Mouse (Mus musculus): ENCODE results near the gene H2-T24. TPM values are rescaled to one million over a fixed set of nuclear protein-coding genes. Genes with fewer than 3 reads are reported as not detected.
A peak's percentile ranks its signal among the peaks of the same experiment; 100 is the strongest.

H2-T24 gene
- polyA plus RNA-seq, 1 experiment from 2014 or later, result 3.7 TPM

- Histone ChIP-seq H3K4me3 (replicated peaks) (no peak overlapping the region), H3K9me3 (replicated peaks) (no peaks in the 10 kb centered on the region), H3K9ac (no peak overlapping the region), H3K4me2 (replicated peaks) (no peak overlapping the region), H3K4me1 (peaks cover 17% of the 10 kb centered on the region), H3K36me3 (no peaks in the 10 kb centered on the region), H3K27me3 (no peaks in the 10 kb centered on the region), H3K27ac (replicated peaks) (no peak overlapping the region)
- WGBS, result 79% methylated on average over 7 of the region's 7 CpGs
- no peak for ATAC-seq (ENCODE audit: insufficient number of reproducible peaks, low FRiP score, low TSS enrichment, low read depth)
Observed at GRCm38 (mm10) chr17:35999356-35999755, 21.0 kb downstream of the H2-T24 start.

- no peaks in the 10 kb centered on the region for H3K27me3 ChIP-seq
- H3K4me3 ChIP-seq (replicated peaks), result no peak overlapping the region
- H3K4me1 ChIP-seq, result peaks cover 17% of the 10 kb centered on the region
- no peak for ATAC-seq (ENCODE audit: insufficient number of reproducible peaks, low FRiP score, low TSS enrichment, low read depth)
- H3K36me3 ChIP-seq, result no peaks in the 10 kb centered on the region
- no peak overlapping the region for H3K4me2 ChIP-seq (replicated peaks)
- no peak overlapping the region for H3K9ac ChIP-seq
- H3K9me3 ChIP-seq (replicated peaks), result no peaks in the 10 kb centered on the region
- 88% methylated on average over 6 of the region's 6 CpGs for WGBS
- no peak overlapping the region for H3K27ac ChIP-seq (replicated peaks)
Observed at GRCm38 (mm10) chr17:35998545-35999305, 21.6 kb downstream of the H2-T24 start.

GRCm38 (mm10) chr17:35997713-35998510, 22.4 kb downstream of the H2-T24 start:
- ATAC-seq (ENCODE audit: insufficient number of reproducible peaks, low FRiP score, low TSS enrichment, low read depth), result no peak
- Histone ChIP-seq H3K36me3 (no peaks in the 10 kb centered on the region), H3K4me2 (replicated peaks) (no peak overlapping the region), H3K4me1 (peaks cover 17% of the 10 kb centered on the region), H3K4me3 (replicated peaks) (no peak overlapping the region), H3K9me3 (replicated peaks) (no peaks in the 10 kb centered on the region), H3K27ac (replicated peaks) (no peak overlapping the region), H3K27me3 (no peaks in the 10 kb centered on the region), H3K9ac (no peak overlapping the region)
- WGBS, result 48% methylated on average over 12 of the region's 12 CpGs

- Histone ChIP-seq H3K9me3 (replicated peaks) (no peaks in the 10 kb centered on the region), H3K4me1 (peaks cover 17% of the 10 kb centered on the region), H3K4me2 (replicated peaks) (no peak overlapping the region), H3K27me3 (no peaks in the 10 kb centered on the region), H3K4me3 (replicated peaks) (no peak overlapping the region), H3K36me3 (no peaks in the 10 kb centered on the region), H3K27ac (replicated peaks) (no peak overlapping the region), H3K9ac (no peak overlapping the region)
- WGBS, result 4% methylated on average over 11 of the region's 11 CpGs
- peak; percentile 71 for ATAC-seq (ENCODE audit: insufficient number of reproducible peaks, low FRiP score, low TSS enrichment, low read depth)
Observed at GRCm38 (mm10) chr17:35996949-35997348, 23.4 kb downstream of the H2-T24 start.

GRCm38 (mm10) chr17:35994879-35995240, 25.5 kb downstream of the H2-T24 start:
- H3K4me1 ChIP-seq, result peaks cover 17% of the 10 kb centered on the region
- peak overlapping the region; percentile 54 for H3K9ac ChIP-seq
- no peaks in the 10 kb centered on the region for H3K27me3 ChIP-seq
- peak overlapping the region; percentile 75; the same call in 1 of the 2 replicates for H3K27ac ChIP-seq (replicated peaks)
- no peak for ATAC-seq (ENCODE audit: insufficient number of reproducible peaks, low FRiP score, low TSS enrichment, low read depth)
- WGBS, result 2% methylated on average over 14 of the region's 14 CpGs
- H3K36me3 ChIP-seq, result no peaks in the 10 kb centered on the region
- peak overlapping the region; percentile 64 for H3K4me3 ChIP-seq (replicated peaks)
- H3K9me3 ChIP-seq (replicated peaks), result no peaks in the 10 kb centered on the region
- peak overlapping the region; percentile 62 for H3K4me2 ChIP-seq (replicated peaks)

- peaks cover 5% of the 10 kb centered on the region for H3K36me3 ChIP-seq
- peaks cover 17% of the 10 kb centered on the region for H3K4me1 ChIP-seq
- ATAC-seq (ENCODE audit: insufficient number of reproducible peaks, low FRiP score, low TSS enrichment, low read depth), result peak; percentile 79
- H3K9me3 ChIP-seq (replicated peaks), result no peaks in the 10 kb centered on the region
- H3K4me2 ChIP-seq (replicated peaks), result peak overlapping the region; percentile 62
- no peaks in the 10 kb centered on the region for H3K27me3 ChIP-seq
- peak overlapping the region; percentile 75 for H3K27ac ChIP-seq (replicated peaks)
- H3K9ac ChIP-seq, result peak overlapping the region; percentile 54
- peak overlapping the region; percentile 64 for H3K4me3 ChIP-seq (replicated peaks)
- 2% methylated on average over 31 of the region's 31 CpGs for WGBS
Observed at GRCm38 (mm10) chr17:35994175-35994878, 26.0 kb downstream of the H2-T24 start.

GRCm38 (mm10) chr17:35993675-35994074, 26.7 kb downstream of the H2-T24 start:
- H3K9ac ChIP-seq, result no peak overlapping the region
- H3K27ac ChIP-seq (replicated peaks), result no peak overlapping the region
- H3K27me3 ChIP-seq, result no peaks in the 10 kb centered on the region
- H3K36me3 ChIP-seq, result peaks cover 11% of the 10 kb centered on the region
- peak; percentile 69 for ATAC-seq (ENCODE audit: insufficient number of reproducible peaks, low FRiP score, low TSS enrichment, low read depth)
- H3K9me3 ChIP-seq (replicated peaks), result no peaks in the 10 kb centered on the region
- H3K4me3 ChIP-seq (replicated peaks), result peak overlapping the region; percentile 64
- WGBS, result 6% methylated on average over 17 of the region's 17 CpGs
- H3K4me2 ChIP-seq (replicated peaks), result peak overlapping the region; percentile 62
- peaks cover 17% of the 10 kb centered on the region for H3K4me1 ChIP-seq

GRCm38 (mm10) chr17:35991781-35992180, 28.6 kb downstream of the H2-T24 start:
- Histone ChIP-seq H3K4me3 (replicated peaks) (no peak overlapping the region), H3K27ac (replicated peaks) (no peak overlapping the region), H3K9me3 (replicated peaks) (no peaks in the 10 kb centered on the region), H3K36me3 (peaks cover 29% of the 10 kb centered on the region), H3K4me1 (peaks cover 9% of the 10 kb centered on the region), H3K9ac (no peak overlapping the region), H3K4me2 (replicated peaks) (no peak overlapping the region), H3K27me3 (no peaks in the 10 kb centered on the region)
- no peak for ATAC-seq (ENCODE audit: insufficient number of reproducible peaks, low FRiP score, low TSS enrichment, low read depth)
- WGBS, result 43% methylated on average over 10 of the region's 10 CpGs

- H3K4me3 ChIP-seq (replicated peaks), result 0 out of 2 replicates have a peak overlapping the region, but pooled peaks have one; percentile 1
- peaks cover 46% of the 10 kb centered on the region for H3K36me3 ChIP-seq
- WGBS, result 85% methylated on average over 9 of the region's 9 CpGs
- H3K4me2 ChIP-seq (replicated peaks), result no peak overlapping the region
- H3K27ac ChIP-seq (replicated peaks), result no peak overlapping the region
- no peak for ATAC-seq (ENCODE audit: insufficient number of reproducible peaks, low FRiP score, low TSS enrichment, low read depth)
- H3K9me3 ChIP-seq (replicated peaks), result no peaks in the 10 kb centered on the region
- H3K27me3 ChIP-seq, result no peaks in the 10 kb centered on the region
- H3K9ac ChIP-seq, result no peak overlapping the region
- peaks cover 17% of the 10 kb centered on the region for H3K4me1 ChIP-seq
Observed at GRCm38 (mm10) chr17:35981776-35982175, 38.6 kb downstream of the H2-T24 start.

GRCm38 (mm10) chr17:35980363-35980754, 40.0 kb downstream of the H2-T24 start:
- H3K9ac ChIP-seq, result peak overlapping the region; percentile 74
- peak overlapping the region; percentile 98 for H3K27ac ChIP-seq (replicated peaks)
- under 1% methylated on average over 29 of the region's 29 CpGs for WGBS
- no peaks in the 10 kb centered on the region for H3K27me3 ChIP-seq
- peak overlapping the region; percentile 77 for H3K4me2 ChIP-seq (replicated peaks)
- peaks cover 39% of the 10 kb centered on the region for H3K36me3 ChIP-seq
- 0 out of 2 replicates have a peak, but pooled peaks have one; percentile 6 for ATAC-seq (ENCODE audit: insufficient number of reproducible peaks, low FRiP score, low TSS enrichment, low read depth)
- H3K4me1 ChIP-seq, result peaks cover 17% of the 10 kb centered on the region
- H3K9me3 ChIP-seq (replicated peaks), result no peaks in the 10 kb centered on the region
- peak overlapping the region; percentile 96 for H3K4me3 ChIP-seq (replicated peaks)

All from embryonic facial prominence, embryonic 15.5 days (tissue).